ENCODE assay signal across 8 mouse cellular contexts in genomic region chr16:55934453-55935037, GRCm38 (mm10). TPM values are rescaled to one million over a fixed set of nuclear protein-coding genes. Genes with fewer than 3 reads are reported as not detected.
DNase-seq lines count a peak whose midpoint lies in the region; ATAC-seq and TF ChIP-seq lines count a peak whose summit lies in the region.

Gene Cep97, minus strand, starts transcription at chr16:55934855.

- H3K36me3 ChIP-seq in embryonic facial prominence, embryonic 13.5 days = no peaks in the 10 kb centered on the region
- H3K36me3 ChIP-seq in heart, adult 2 months (ENCODE audit: control insufficient read depth, insufficient read depth, low read length) = no peaks in the 10 kb centered on the region
- H3K36me3 ChIP-seq in limb, embryonic 13.5 days = peaks cover 7% of the 10 kb centered on the region; the same call in 1 of the 2 replicates
- H3K36me3 ChIP-seq in midbrain, embryonic 16.5 days (ENCODE audit: control insufficient read depth, insufficient read depth, low read length) = no peaks in the 10 kb centered on the region; the same call in 1 of the 2 replicates

- H3K4me3 ChIP-seq in embryonic facial prominence, embryonic 13.5 days = peak within 1 kb of the TSS; percentile 78
- peak within 1 kb of the TSS; percentile 74 for H3K4me3 ChIP-seq in heart, adult 2 months
- peak within 1 kb of the TSS; percentile 76 for H3K4me3 ChIP-seq in limb, embryonic 13.5 days
- peak within 1 kb of the TSS; percentile 62 for H3K4me3 ChIP-seq in midbrain, embryonic 16.5 days (ENCODE audit: low read depth, low read length)

- H3K4me2 ChIP-seq in embryonic facial prominence, embryonic 13.5 days = peak within 1 kb of the TSS; percentile 70
- peak within 1 kb of the TSS; percentile 74 for H3K4me2 ChIP-seq in limb, embryonic 13.5 days (replicated peaks)
- H3K4me2 ChIP-seq in midbrain, embryonic 16.5 days (ENCODE audit: low read length) = peak within 1 kb of the TSS; percentile 69

- peak within 1 kb of the TSS; percentile 51 for H3K27ac ChIP-seq in embryonic facial prominence, embryonic 13.5 days
- H3K27ac ChIP-seq in heart, adult 2 months = peak within 1 kb of the TSS; percentile 74
- peak within 1 kb of the TSS; percentile 70; the same call in 1 of the 2 replicates for H3K27ac ChIP-seq in limb, embryonic 13.5 days
- H3K27ac ChIP-seq in midbrain, embryonic 16.5 days (ENCODE audit: low read length) = peak within 1 kb of the TSS; percentile 75

- no peak for TF ChIP-seq CTCF in heart, adult 2 months (IDR thresholded peaks at IDR 0.05)

- no peaks in the 10 kb centered on the region for H3K79me2 ChIP-seq in heart, adult 2 months (replicated peaks; ENCODE audit: control insufficient read depth, insufficient read depth, low read length)

- peak within 1 kb of the TSS; percentile 77 for H3K9ac ChIP-seq in embryonic facial prominence, embryonic 13.5 days
- H3K9ac ChIP-seq in heart, adult 2 months (ENCODE audit: low read depth, low read length) = peak within 1 kb of the TSS; percentile 48
- H3K9ac ChIP-seq in limb, embryonic 13.5 days = peak within 1 kb of the TSS; percentile 83
- peak within 1 kb of the TSS; percentile 70 for H3K9ac ChIP-seq in midbrain, embryonic 16.5 days (ENCODE audit: low read depth, low read length)

- H3K4me1 ChIP-seq in embryonic facial prominence, embryonic 13.5 days = 0 out of 2 replicates have a peak, but pooled peaks cover 3% of the 10 kb centered on the region
- no peaks in the 10 kb centered on the region for H3K4me1 ChIP-seq in heart, adult 2 months (ENCODE audit: control insufficient read depth, insufficient read depth, low read length)
- peaks cover 5% of the 10 kb centered on the region; the same call in 1 of the 2 replicates for H3K4me1 ChIP-seq in limb, embryonic 13.5 days
- 0 out of 2 replicates have a peak, but pooled peaks cover 2% of the 10 kb centered on the region for H3K4me1 ChIP-seq in midbrain, embryonic 16.5 days (ENCODE audit: control insufficient read depth, insufficient read depth, low read length)

- intact Hi-C loops in heart, adult 2 months (cut with DNase I) = no loop called here

- under 1% methylated on average over 24 of the region's 24 CpGs for WGBS in embryonic facial prominence, embryonic 13.5 days
- under 1% methylated on average over 24 of the region's 24 CpGs for WGBS in heart, adult 2 months
- under 1% methylated on average over 24 of the region's 24 CpGs for WGBS in limb, embryonic 13.5 days
- 0% methylated on average over 24 of the region's 24 CpGs for WGBS in midbrain, embryonic 16.5 days

- TF ChIP-seq POLR2A in heart, adult 2 months (IDR thresholded peaks at IDR 0.05; ENCODE audit: insufficient read depth, low read depth, low read length) = peak; percentile 67

- DNase-seq in 3134 (ENCODE audit: extremely low read depth, insufficient read length, low spot score) = peak; percentile 90
- peak; percentile 92 for DNase-seq in adrenal gland, postnatal 36 days
- DNase-seq in heart, adult 2 months = peak; percentile 89 to 94
- peak; percentile 93 to 94 for DNase-seq in kidney, adult 8-10 months
- peak; percentile 84 to 93 for DNase-seq in spleen, postnatal 10 days (ENCODE audit: low spot score in 2 of 2)

- TF ChIP-seq EP300 in heart, adult 2 months (IDR thresholded peaks at IDR 0.05; ENCODE audit: insufficient read depth, low read depth, low read length) = 0 out of 2 replicates have a peak, but pooled peaks have one; percentile 38

- H3K9me3 ChIP-seq in embryonic facial prominence, embryonic 13.5 days = no peaks in the 10 kb centered on the region
- no peaks in the 10 kb centered on the region for H3K9me3 ChIP-seq in limb, embryonic 13.5 days
- H3K9me3 ChIP-seq in midbrain, embryonic 16.5 days (replicated peaks; ENCODE audit: control insufficient read depth, low read length, poor library complexity, severe bottlenecking) = no peaks in the 10 kb centered on the region

- ATAC-seq in embryonic facial prominence, embryonic 13.5 days (ENCODE audit: insufficient number of reproducible peaks, insufficient read depth, low FRiP score, low TSS enrichment, low read depth) = peak; percentile 98
- peak; percentile 99 for ATAC-seq in limb, embryonic 13.5 days (ENCODE audit: low FRiP score, low read depth)
- peak; percentile 99 for ATAC-seq in midbrain, embryonic 16.5 days

- H3K27me3 ChIP-seq in embryonic facial prominence, embryonic 13.5 days = no peaks in the 10 kb centered on the region
- no peaks in the 10 kb centered on the region for H3K27me3 ChIP-seq in heart, adult 2 months (ENCODE audit: control insufficient read depth, insufficient read depth, low read length)
- H3K27me3 ChIP-seq in limb, embryonic 13.5 days = no peaks in the 10 kb centered on the region
- no peaks in the 10 kb centered on the region for H3K27me3 ChIP-seq in midbrain, embryonic 16.5 days (ENCODE audit: control insufficient read depth, insufficient read depth, low read depth, low read length)

RNA-seq across cellular contexts. Expression of gene Cep97, which starts in this region (rescaled TPM):
- total RNA-seq in adrenal gland, postnatal 36 days (2021) = 1 to 10 TPM; 8.1 to 8.8 TPM
- 10.4 and 11.6 TPM in 2 replicates for polyA plus RNA-seq in embryonic facial prominence, embryonic 13.5 days (2015; fragmentation: Nextera tagmentation; extraction: Ambion mirVana)
- total RNA-seq in heart, adult 2 months (2021) = 1 to 10 TPM; 3.3 to 5.6 TPM
- polyA plus RNA-seq in heart, adult 2 months (2012; rRNA removed) = 1.1 and 1.5 TPM in 2 replicates
- 10.9 and 11.6 TPM in 2 replicates for polyA plus RNA-seq in limb, embryonic 13.5 days (2015; fragmentation: Nextera tagmentation; extraction: Ambion mirVana)
- 12.1 and 12.2 TPM in 2 replicates for polyA plus RNA-seq in midbrain, embryonic 16.5 days (2015; fragmentation: Nextera tagmentation; extraction: Ambion mirVana)

Comparison
In these comparisons a context has a peak if more than half of its experiments do, and no peak if none do; other contexts are left out.
1. Peak in every context shown above with its lines: DNase-seq, ATAC-seq, H3K4me3 ChIP-seq and H3K27ac ChIP-seq.